Mouse (Mus musculus): ENCODE measurements around the gene Dnase1l2.
A peak's percentile ranks its signal among the peaks of the same experiment; 100 is the strongest.
"Not testable (repeated sequence)": the region's sequence is repeated elsewhere in the genome, so short reads cannot be mapped to it uniquely, and the experiment has no call there.

Dnase1l2 gene

GRCm38 (mm10) chr17:24427170-24427557 lies 15.7 kb downstream of the Dnase1l2 start:
- peak; percentile 37 for DNase-seq

GRCm38 (mm10) chr17:24426471-24427169 lies 16.3 kb downstream of the Dnase1l2 start, which contains the start of gene Eci1:
Gene Eci1, plus strand, starts transcription at chr17:24426641.
- peak; percentile 97 for DNase-seq

GRCm38 (mm10) chr17:24425905-24426304 lies 17.0 kb downstream of the Dnase1l2 start:
- no peak for DNase-seq

GRCm38 (mm10) chr17:24425326-24425725 lies 17.6 kb downstream of the Dnase1l2 start:
- not testable (repeated sequence) for DNase-seq

GRCm38 (mm10) chr17:24424489-24424888 lies 18.4 kb downstream of the Dnase1l2 start:
- no peak for DNase-seq

- DNase-seq, result no peak
Measured at GRCm38 (mm10) chr17:24423114-24423513, 19.8 kb downstream of the Dnase1l2 start.

GRCm38 (mm10) chr17:24416051-24416652 lies 26.8 kb downstream of the Dnase1l2 start:
- DNase-seq, result no peak

- DNase-seq, result no peak
Measured at GRCm38 (mm10) chr17:24415011-24415410, 27.9 kb downstream of the Dnase1l2 start.

- peak; percentile 100 for DNase-seq
Measured at GRCm38 (mm10) chr17:24414230-24414976, 28.5 kb downstream of the Dnase1l2 start, which contains the start of gene Rnps1. Gene Rnps1, plus strand, starts transcription at chr17:24414565.

- no peak for DNase-seq
Measured at GRCm38 (mm10) chr17:24413557-24414211, 29.2 kb downstream of the Dnase1l2 start.

- no peak for DNase-seq
Measured at GRCm38 (mm10) chr17:24407116-24407803, 35.6 kb downstream of the Dnase1l2 start.

GRCm38 (mm10) chr17:24402371-24402770 lies 40.5 kb downstream of the Dnase1l2 start:
- DNase-seq, result no peak

- DNase-seq, result no peak
Measured at GRCm38 (mm10) chr17:24394456-24394855, 48.4 kb downstream of the Dnase1l2 start.

GRCm38 (mm10) chr17:24393527-24393926 lies 49.4 kb downstream of the Dnase1l2 start:
- DNase-seq, result no peak

- DNase-seq, result peak; percentile 38
Measured at GRCm38 (mm10) chr17:24391149-24391548, 51.8 kb downstream of the Dnase1l2 start.

All from retina, postnatal 1 day (tissue).